Mouse (Mus musculus): ENCODE measurements at regions not wholly inside any gene's neighbourhood (a gene's known extent, or its start where the extent isn't known, plus 50 kb on each side); places are given as distances from the start of the nearest gene placed in this dataset.

GRCm38 (mm10) chr15:13455560-13456219 is 282.2 kb upstream of the Cdh6 start:
- peak overlapping the region; percentile 4; the same call in 1 of the 2 replicates for H3K4me2 ChIP-seq
- H3K9ac ChIP-seq = no peak overlapping the region
- H3K4me3 ChIP-seq (replicated peaks) = no peak overlapping the region
- WGBS = 36% methylated on average over 8 of the region's 8 CpGs
- no peaks in the 10 kb centered on the region for H3K9me3 ChIP-seq
- no peak overlapping the region for H3K27ac ChIP-seq
- H3K4me1 ChIP-seq = peaks cover 10% of the 10 kb centered on the region
- peak; percentile 80 for ATAC-seq (ENCODE audit: low FRiP score)
- H3K36me3 ChIP-seq (replicated peaks) = no peaks in the 10 kb centered on the region
- no peaks in the 10 kb centered on the region for H3K27me3 ChIP-seq

GRCm38 (mm10) chr15:13450385-13450784 is 276.9 kb upstream of the Cdh6 start:
- no peak for ATAC-seq (ENCODE audit: low FRiP score)
- Histone ChIP-seq H3K27me3 (no peaks in the 10 kb centered on the region), H3K9ac (no peak overlapping the region), H3K4me1 (peaks cover 4% of the 10 kb centered on the region), H3K36me3 (replicated peaks) (no peaks in the 10 kb centered on the region), H3K9me3 (no peaks in the 10 kb centered on the region), H3K27ac (no peak overlapping the region), H3K4me2 (no peak overlapping the region), H3K4me3 (replicated peaks) (no peak overlapping the region)
- 72% methylated on average over 5 of the region's 5 CpGs for WGBS

- Histone ChIP-seq H3K27ac (no peak overlapping the region), H3K9ac (no peak overlapping the region), H3K4me1 (no peaks in the 10 kb centered on the region), H3K4me3 (replicated peaks) (no peak overlapping the region), H3K4me2 (no peak overlapping the region), H3K27me3 (no peaks in the 10 kb centered on the region), H3K9me3 (no peaks in the 10 kb centered on the region), H3K36me3 (replicated peaks) (no peaks in the 10 kb centered on the region)
- WGBS = 81% methylated on average over 1 of the region's 1 CpGs
- ATAC-seq (ENCODE audit: low FRiP score) = no peak
These were observed 261.1 kb upstream of the Cdh6 start for GRCm38 (mm10) chr15:13434608-13435007.

- Histone ChIP-seq H3K9ac (no peak overlapping the region), H3K9me3 (no peaks in the 10 kb centered on the region), H3K27ac (no peak overlapping the region), H3K27me3 (no peaks in the 10 kb centered on the region), H3K4me1 (no peaks in the 10 kb centered on the region), H3K4me3 (replicated peaks) (no peak overlapping the region), H3K36me3 (replicated peaks) (no peaks in the 10 kb centered on the region), H3K4me2 (no peak overlapping the region)
- WGBS = 94% methylated on average over 2 of the region's 2 CpGs
- ATAC-seq (ENCODE audit: low FRiP score) = no peak
These were observed 259.5 kb upstream of the Cdh6 start for GRCm38 (mm10) chr15:13432971-13433370.

GRCm38 (mm10) chr15:13419616-13420015 is 246.1 kb upstream of the Cdh6 start:
- H3K9me3 ChIP-seq = no peaks in the 10 kb centered on the region
- no peak overlapping the region for H3K4me3 ChIP-seq (replicated peaks)
- WGBS = 36% methylated on average over 3 of the region's 3 CpGs
- H3K36me3 ChIP-seq (replicated peaks) = no peaks in the 10 kb centered on the region
- H3K4me2 ChIP-seq = no peak overlapping the region
- H3K27me3 ChIP-seq = no peaks in the 10 kb centered on the region
- no peak overlapping the region for H3K27ac ChIP-seq
- ATAC-seq (ENCODE audit: low FRiP score) = no peak
- no peaks in the 10 kb centered on the region for H3K4me1 ChIP-seq
- H3K9ac ChIP-seq = no peak overlapping the region

GRCm38 (mm10) chr15:13410065-13410688 is 236.7 kb upstream of the Cdh6 start:
- WGBS = 28% methylated on average over 11 of the region's 11 CpGs
- Histone ChIP-seq H3K27me3 (no peaks in the 10 kb centered on the region), H3K27ac (0 out of 2 replicates have a peak overlapping the region, but pooled peaks have one; percentile 31), H3K4me3 (replicated peaks) (no peak overlapping the region), H3K9me3 (no peaks in the 10 kb centered on the region), H3K4me2 (peak overlapping the region; percentile 29; the same call in 1 of the 2 replicates), H3K36me3 (replicated peaks) (no peaks in the 10 kb centered on the region), H3K9ac (no peak overlapping the region), H3K4me1 (peaks cover 6% of the 10 kb centered on the region)
- peak; percentile 78; the same call in 1 of the 2 replicates for ATAC-seq (ENCODE audit: low FRiP score)

- Histone ChIP-seq H3K27ac (peak overlapping the region; percentile 80; the same call in 1 of the 2 replicates), H3K9me3 (no peaks in the 10 kb centered on the region), H3K27me3 (no peaks in the 10 kb centered on the region), H3K36me3 (replicated peaks) (no peaks in the 10 kb centered on the region), H3K4me2 (no peak overlapping the region), H3K9ac (no peak overlapping the region), H3K4me1 (peaks cover 11% of the 10 kb centered on the region), H3K4me3 (replicated peaks) (no peak overlapping the region)
- 0% methylated on average over 6 of the region's 6 CpGs for WGBS
- peak; percentile 96 for ATAC-seq (ENCODE audit: low FRiP score)
These were observed 219.7 kb upstream of the Cdh6 start for GRCm38 (mm10) chr15:13393155-13393554.

GRCm38 (mm10) chr15:13391331-13391730 is 217.9 kb upstream of the Cdh6 start:
- no peak overlapping the region for H3K9ac ChIP-seq
- no peak for ATAC-seq (ENCODE audit: low FRiP score)
- H3K4me3 ChIP-seq (replicated peaks) = no peak overlapping the region
- H3K36me3 ChIP-seq (replicated peaks) = no peaks in the 10 kb centered on the region
- no peaks in the 10 kb centered on the region for H3K27me3 ChIP-seq
- no peak overlapping the region for H3K27ac ChIP-seq
- H3K9me3 ChIP-seq = no peaks in the 10 kb centered on the region
- no peak overlapping the region for H3K4me2 ChIP-seq
- 80% methylated on average over 4 of the region's 4 CpGs for WGBS
- H3K4me1 ChIP-seq = peaks cover 11% of the 10 kb centered on the region

GRCm38 (mm10) chr15:13384815-13385214 is 211.3 kb upstream of the Cdh6 start:
- no peak overlapping the region for H3K4me2 ChIP-seq
- no peak overlapping the region for H3K4me3 ChIP-seq (replicated peaks)
- no peak overlapping the region for H3K9ac ChIP-seq
- H3K9me3 ChIP-seq = no peaks in the 10 kb centered on the region
- no peaks in the 10 kb centered on the region for H3K36me3 ChIP-seq (replicated peaks)
- no peak overlapping the region for H3K27ac ChIP-seq
- ATAC-seq (ENCODE audit: low FRiP score) = peak; percentile 33; the same call in 1 of the 2 replicates
- no peaks in the 10 kb centered on the region for H3K4me1 ChIP-seq
- WGBS = 27% methylated on average over 6 of the region's 6 CpGs
- no peaks in the 10 kb centered on the region for H3K27me3 ChIP-seq

GRCm38 (mm10) chr15:13375590-13375989 is 202.1 kb upstream of the Cdh6 start:
- H3K9ac ChIP-seq = no peak overlapping the region
- no peaks in the 10 kb centered on the region for H3K27me3 ChIP-seq
- H3K27ac ChIP-seq = no peak overlapping the region
- H3K4me2 ChIP-seq = no peak overlapping the region
- 91% methylated on average over 3 of the region's 3 CpGs for WGBS
- no peak for ATAC-seq (ENCODE audit: low FRiP score)
- H3K9me3 ChIP-seq = no peaks in the 10 kb centered on the region
- H3K4me1 ChIP-seq = no peaks in the 10 kb centered on the region
- H3K36me3 ChIP-seq (replicated peaks) = no peaks in the 10 kb centered on the region
- H3K4me3 ChIP-seq (replicated peaks) = no peak overlapping the region

GRCm38 (mm10) chr15:13368799-13369198 is 195.3 kb upstream of the Cdh6 start:
- H3K4me2 ChIP-seq = no peak overlapping the region
- WGBS = 86% methylated on average over 5 of the region's 5 CpGs
- ATAC-seq (ENCODE audit: low FRiP score) = no peak
- no peaks in the 10 kb centered on the region for H3K36me3 ChIP-seq (replicated peaks)
- H3K4me3 ChIP-seq (replicated peaks) = no peak overlapping the region
- H3K27ac ChIP-seq = no peak overlapping the region
- H3K9ac ChIP-seq = no peak overlapping the region
- no peaks in the 10 kb centered on the region for H3K4me1 ChIP-seq
- H3K27me3 ChIP-seq = no peaks in the 10 kb centered on the region
- H3K9me3 ChIP-seq = no peaks in the 10 kb centered on the region

- H3K4me2 ChIP-seq = no peak overlapping the region
- H3K9ac ChIP-seq = no peak overlapping the region
- H3K27ac ChIP-seq = no peak overlapping the region
- WGBS = 86% methylated on average over 16 of the region's 16 CpGs
- no peaks in the 10 kb centered on the region for H3K9me3 ChIP-seq
- no peak overlapping the region for H3K4me3 ChIP-seq (replicated peaks)
- no peak for ATAC-seq (ENCODE audit: low FRiP score)
- no peaks in the 10 kb centered on the region for H3K4me1 ChIP-seq
- no peaks in the 10 kb centered on the region for H3K27me3 ChIP-seq
- H3K36me3 ChIP-seq (replicated peaks) = no peaks in the 10 kb centered on the region
These were observed 193.9 kb upstream of the Cdh6 start for GRCm38 (mm10) chr15:13367291-13367954.

Measured in forebrain, embryonic 12.5 days (tissue).